Mouse (Mus musculus): Measurements from ENCODE around the gene Neo1. TPM values are rescaled to one million over a fixed set of nuclear protein-coding genes. Genes with fewer than 3 reads are reported as not detected.

The Neo1 gene
- polyA plus RNA-seq, 1 experiment from 2014 or later = 51.2 TPM

GRCm38 (mm10) chr9:59056281-59056680, 20.0 kb upstream of the Neo1 start:
- Histone ChIP-seq H3K4me2 (replicated peaks) (no peak overlapping the region), H3K4me1 (peaks cover 5% of the 10 kb centered on the region; the same call in 1 of the 2 replicates), H3K4me3 (no peak overlapping the region), H3K9me3 (no peaks in the 10 kb centered on the region), H3K27ac (no peak overlapping the region), H3K36me3 (no peaks in the 10 kb centered on the region), H3K9ac (peak overlapping the region; percentile 31; the same call in 1 of the 2 replicates), H3K27me3 (no peaks in the 10 kb centered on the region)
- 72% methylated on average over 8 of the region's 8 CpGs for WGBS
- ATAC-seq (ENCODE audit: low FRiP score, low read depth) = no peak

GRCm38 (mm10) chr9:59041805-59042204, 5.6 kb upstream of the Neo1 start:
- Histone ChIP-seq H3K4me2 (replicated peaks) (no peak overlapping the region), H3K9me3 (no peaks in the 10 kb centered on the region), H3K4me1 (0 out of 2 replicates have a peak, but pooled peaks cover 10% of the 10 kb centered on the region), H3K4me3 (no peak overlapping the region), H3K27ac (no peak overlapping the region), H3K9ac (no peak overlapping the region), H3K36me3 (no peaks in the 10 kb centered on the region), H3K27me3 (no peaks in the 10 kb centered on the region)
- no peak for ATAC-seq (ENCODE audit: low FRiP score, low read depth)

- peak overlapping the region; percentile 84 for H3K4me2 ChIP-seq (replicated peaks)
- H3K4me1 ChIP-seq = peaks cover 37% of the 10 kb centered on the region
- ATAC-seq (ENCODE audit: low FRiP score, low read depth) = peak; percentile 13
- under 1% methylated on average over 56 of the region's 56 CpGs for WGBS
- H3K9me3 ChIP-seq = no peaks in the 10 kb centered on the region
- H3K9ac ChIP-seq = peak overlapping the region; percentile 99
- no peaks in the 10 kb centered on the region for H3K36me3 ChIP-seq
- H3K4me3 ChIP-seq = peak overlapping the region; percentile 97
- peak overlapping the region; percentile 100 for H3K27ac ChIP-seq
- no peaks in the 10 kb centered on the region for H3K27me3 ChIP-seq
Observed at GRCm38 (mm10) chr9:59036732-59037341, 596 bp upstream of the Neo1 start.

GRCm38 (mm10) chr9:59035342-59036158, 691 bp downstream of the Neo1 start:
- peak overlapping the region; percentile 97 for H3K4me3 ChIP-seq
- ATAC-seq (ENCODE audit: low FRiP score, low read depth) = peak; percentile 44
- WGBS = 0% methylated on average over 41 of the region's 63 CpGs

GRCm38 (mm10) chr9:59034836-59035235, 1.4 kb downstream of the Neo1 start:
- Histone ChIP-seq H3K36me3 (no peaks in the 10 kb centered on the region), H3K4me3 (peak overlapping the region; percentile 97), H3K9ac (peak overlapping the region; percentile 99), H3K27ac (no peak overlapping the region), H3K27me3 (no peaks in the 10 kb centered on the region), H3K4me1 (peaks cover 37% of the 10 kb centered on the region), H3K9me3 (no peaks in the 10 kb centered on the region), H3K4me2 (replicated peaks) (peak overlapping the region; percentile 84)
- ATAC-seq (ENCODE audit: low FRiP score, low read depth) = no peak
- 32% methylated on average over 5 of the region's 5 CpGs for WGBS

More at GRCm38 (mm10) chr9:59035342-59036158, 691 bp downstream of the Neo1 start:
- no peaks in the 10 kb centered on the region for H3K27me3 ChIP-seq
- H3K4me1 ChIP-seq = peaks cover 37% of the 10 kb centered on the region
- H3K9ac ChIP-seq = peak overlapping the region; percentile 99
- H3K9me3 ChIP-seq = no peaks in the 10 kb centered on the region
- peak overlapping the region; percentile 84 for H3K4me2 ChIP-seq (replicated peaks)
- no peaks in the 10 kb centered on the region for H3K36me3 ChIP-seq
- peak overlapping the region; percentile 100 for H3K27ac ChIP-seq

- ATAC-seq (ENCODE audit: low FRiP score, low read depth) = no peak
- Histone ChIP-seq H3K27ac (no peak overlapping the region), H3K4me1 (peaks cover 31% of the 10 kb centered on the region), H3K9me3 (no peaks in the 10 kb centered on the region), H3K4me2 (replicated peaks) (peak overlapping the region; percentile 84), H3K4me3 (0 out of 2 replicates have a peak overlapping the region, but pooled peaks have one; percentile 24), H3K27me3 (no peaks in the 10 kb centered on the region), H3K9ac (peak overlapping the region; percentile 43; the same call in 1 of the 2 replicates), H3K36me3 (0 out of 2 replicates have a peak, but pooled peaks cover 7% of the 10 kb centered on the region)
- 61% methylated on average over 3 of the region's 3 CpGs for WGBS
Observed at GRCm38 (mm10) chr9:59033492-59033891, 2.7 kb downstream of the Neo1 start.

- Histone ChIP-seq H3K4me1 (peaks cover 4% of the 10 kb centered on the region; the same call in 1 of the 2 replicates), H3K27ac (no peak overlapping the region), H3K4me2 (replicated peaks) (no peak overlapping the region), H3K9me3 (no peaks in the 10 kb centered on the region), H3K27me3 (no peaks in the 10 kb centered on the region), H3K9ac (no peak overlapping the region), H3K36me3 (0 out of 2 replicates have a peak, but pooled peaks cover 4% of the 10 kb centered on the region), H3K4me3 (no peak overlapping the region)
- 51% methylated on average over 4 of the region's 4 CpGs for WGBS
- no peak for ATAC-seq (ENCODE audit: low FRiP score, low read depth)
Observed at GRCm38 (mm10) chr9:59024245-59024844, 11.9 kb downstream of the Neo1 start.

GRCm38 (mm10) chr9:59016060-59016719, 20.1 kb downstream of the Neo1 start:
- Histone ChIP-seq H3K27me3 (no peaks in the 10 kb centered on the region), H3K36me3 (no peaks in the 10 kb centered on the region), H3K4me2 (replicated peaks) (no peak overlapping the region), H3K4me1 (peaks cover 19% of the 10 kb centered on the region), H3K4me3 (no peak overlapping the region), H3K9me3 (no peaks in the 10 kb centered on the region), H3K27ac (no peak overlapping the region), H3K9ac (no peak overlapping the region)
- no peak for ATAC-seq (ENCODE audit: low FRiP score, low read depth)
- 78% methylated on average over 3 of the region's 3 CpGs for WGBS

GRCm38 (mm10) chr9:59013365-59013764, 22.9 kb downstream of the Neo1 start:
- H3K4me1 ChIP-seq = peaks cover 17% of the 10 kb centered on the region
- 4% methylated on average over 2 of the region's 2 CpGs for WGBS
- no peak overlapping the region for H3K4me2 ChIP-seq (replicated peaks)
- no peak overlapping the region for H3K9ac ChIP-seq
- no peaks in the 10 kb centered on the region for H3K27me3 ChIP-seq
- no peaks in the 10 kb centered on the region for H3K9me3 ChIP-seq
- peak overlapping the region; percentile 39 for H3K27ac ChIP-seq
- ATAC-seq (ENCODE audit: low FRiP score, low read depth) = no peak
- H3K4me3 ChIP-seq = no peak overlapping the region
- no peaks in the 10 kb centered on the region for H3K36me3 ChIP-seq

- Histone ChIP-seq H3K4me3 (no peak overlapping the region), H3K27ac (no peak overlapping the region), H3K27me3 (no peaks in the 10 kb centered on the region), H3K36me3 (peaks cover 16% of the 10 kb centered on the region), H3K4me1 (peaks cover 4% of the 10 kb centered on the region; the same call in 1 of the 2 replicates), H3K9ac (no peak overlapping the region), H3K4me2 (replicated peaks) (no peak overlapping the region), H3K9me3 (no peaks in the 10 kb centered on the region)
- 84% methylated on average over 5 of the region's 5 CpGs for WGBS
- ATAC-seq (ENCODE audit: low FRiP score, low read depth) = no peak
Observed at GRCm38 (mm10) chr9:58989255-58989928, 46.8 kb downstream of the Neo1 start.

- Histone ChIP-seq H3K9ac (no peak overlapping the region), H3K4me2 (replicated peaks) (no peak overlapping the region), H3K9me3 (no peaks in the 10 kb centered on the region), H3K4me1 (no peaks in the 10 kb centered on the region), H3K4me3 (no peak overlapping the region), H3K36me3 (peaks cover 30% of the 10 kb centered on the region), H3K27ac (no peak overlapping the region), H3K27me3 (no peaks in the 10 kb centered on the region)
- WGBS = 84% methylated on average over 15 of the region's 15 CpGs
- no peak for ATAC-seq (ENCODE audit: low FRiP score, low read depth)
Observed at GRCm38 (mm10) chr9:58979034-58979433, 57.2 kb downstream of the Neo1 start.
